Mouse (Mus musculus) B cell, adult 2 months (primary cell): ENCODE data around the gene Liph.
"Not testable (repeated sequence)": the region's sequence is repeated elsewhere in the genome, so short reads cannot be mapped to it uniquely, and the experiment has no call there.

Experiments used
- DNase-seq, 2 experiments: peaks; one replicate each; pipeline ENCODE4 v3.0.0; 2022

The Liph gene

GRCm38 (mm10) chr16:21971446-21971845, 24.0 kb downstream of the Liph start:
- DNase-seq, result no peak

- DNase-seq, result no peak
Measured at GRCm38 (mm10) chr16:21970536-21970935, 24.9 kb downstream of the Liph start.

- DNase-seq, result no peak
Measured at GRCm38 (mm10) chr16:21969874-21970273, 25.6 kb downstream of the Liph start.

- no peak for DNase-seq
Measured at GRCm38 (mm10) chr16:21965576-21965975, 29.9 kb downstream of the Liph start.

GRCm38 (mm10) chr16:21955591-21955990, 39.9 kb downstream of the Liph start:
- DNase-seq, result no peak

- peak; percentile 92 to 94 for DNase-seq
Measured at GRCm38 (mm10) chr16:21946761-21947715, 48.4 kb downstream of the Liph start, which contains the start of gene Tmem41a. TSS of gene Tmem41a (minus strand) at chr16:21947552.

- no peak for DNase-seq
Measured at GRCm38 (mm10) chr16:21928471-21928870, 67.0 kb downstream of the Liph start.

GRCm38 (mm10) chr16:21916681-21917080, 78.8 kb downstream of the Liph start:
- DNase-seq, result no peak

- DNase-seq, result peak; percentile 55 to 64
Measured at GRCm38 (mm10) chr16:21913347-21913746, 82.1 kb downstream of the Liph start.

- not testable (repeated sequence) for DNase-seq
Measured at GRCm38 (mm10) chr16:21908906-21909305, 86.6 kb downstream of the Liph start.

- DNase-seq, result no peak
Measured at GRCm38 (mm10) chr16:21906902-21907301, 88.6 kb downstream of the Liph start.

GRCm38 (mm10) chr16:21905996-21906395, 89.5 kb downstream of the Liph start:
- no peak for DNase-seq

- no peak for DNase-seq
Measured at GRCm38 (mm10) chr16:21904636-21905035, 90.8 kb downstream of the Liph start.
